Mouse (Mus musculus): ENCODE measurements around the gene Pde8a.

Pde8a gene

DNA sequence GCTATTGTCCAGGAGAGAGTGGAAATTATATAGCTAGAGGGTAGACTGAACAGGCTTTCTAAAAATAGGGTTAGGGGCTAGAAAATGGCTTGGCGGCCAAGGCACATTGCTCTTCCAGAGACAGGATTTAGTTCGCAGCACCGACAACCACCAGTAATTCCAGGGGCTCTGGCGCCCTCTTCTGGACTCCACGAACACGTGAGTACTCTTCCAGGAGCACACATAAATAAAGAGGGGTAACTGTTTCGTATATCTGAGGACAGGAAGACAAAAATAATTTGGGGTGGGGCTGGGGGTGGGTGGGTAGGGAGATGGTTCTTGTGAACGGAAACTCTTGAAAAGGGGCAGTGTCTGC is 123.0 kb downstream of the Pde8a start:
- peak; percentile 66 for DNase-seq (ENCODE audit: low read depth, low spot score)

DNA sequence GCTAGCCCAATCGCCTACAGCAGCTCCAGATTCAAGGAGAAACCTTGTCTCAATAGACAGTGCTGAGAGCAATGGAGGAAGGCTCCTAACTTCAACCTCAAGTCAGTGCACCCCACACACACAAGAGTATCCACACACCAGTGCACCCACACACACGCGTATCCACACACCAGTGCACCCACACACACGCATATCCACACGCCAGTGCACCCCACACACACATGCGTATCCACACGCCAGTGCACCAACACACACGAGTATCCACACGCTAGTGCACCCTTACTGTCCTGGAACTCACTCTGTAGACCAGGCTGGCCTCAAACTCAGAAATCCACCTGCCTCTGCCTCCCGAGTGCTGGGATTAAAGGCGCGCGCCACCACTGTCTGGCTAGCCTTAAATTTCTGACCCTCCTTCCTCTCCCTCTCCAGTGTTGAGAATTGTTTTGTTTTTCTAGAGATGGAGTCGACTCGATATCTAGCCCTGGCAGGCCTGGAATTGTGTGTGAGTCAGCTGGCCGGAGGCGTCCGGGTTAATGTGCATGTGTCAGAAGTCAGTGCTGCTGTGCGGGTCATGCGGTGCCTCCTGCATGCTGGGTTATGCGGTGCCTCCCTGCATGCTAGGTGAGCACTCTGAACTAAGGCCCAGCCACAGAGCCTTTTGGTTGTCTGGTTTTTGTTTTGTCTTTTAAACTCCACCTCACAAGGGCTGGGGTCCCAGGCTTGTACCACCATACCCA is 124.6 kb downstream of the Pde8a start:
- DNase-seq (ENCODE audit: low read depth, low spot score) = peak; percentile 32

DNA sequence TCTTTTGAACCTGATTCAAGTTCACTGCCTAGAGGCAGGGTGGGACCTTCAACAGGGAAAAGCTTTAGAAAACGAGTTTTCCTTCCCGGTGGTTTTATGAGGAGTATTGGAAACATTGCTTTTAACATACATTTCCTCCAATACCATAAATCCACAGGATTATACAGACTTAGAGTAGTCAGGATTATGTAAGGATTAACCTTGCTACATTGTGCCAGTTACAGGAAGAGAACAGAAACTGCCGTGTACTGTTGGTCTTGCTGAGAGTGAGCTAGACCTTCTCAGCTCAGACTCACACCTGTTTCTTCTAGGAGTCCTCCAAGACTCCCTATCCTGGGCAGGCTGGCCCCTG is 125.1 kb downstream of the Pde8a start:
- no peak for DNase-seq (ENCODE audit: low read depth, low spot score)

DNA sequence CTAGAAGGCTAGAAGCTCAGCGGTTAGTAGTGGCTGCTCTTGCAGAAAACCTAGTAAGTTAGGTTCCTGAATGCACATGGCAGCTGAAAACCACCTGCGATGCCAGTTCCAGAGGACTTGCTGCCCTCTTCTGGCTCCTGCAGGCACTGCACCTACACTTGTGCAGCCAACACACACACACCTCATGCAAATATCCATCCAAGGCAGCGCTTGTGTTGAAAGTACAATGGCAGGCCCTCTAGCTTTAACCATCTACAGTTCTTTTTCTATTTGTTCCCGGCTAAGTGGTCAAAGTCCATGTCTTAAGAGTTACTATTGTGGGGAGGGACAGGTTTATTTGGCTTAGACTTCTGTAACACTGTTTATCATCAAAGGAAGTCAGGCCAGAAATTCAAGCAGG is 126.4 kb downstream of the Pde8a start:
- peak; percentile 74 for DNase-seq (ENCODE audit: low read depth, low spot score)

DNA sequence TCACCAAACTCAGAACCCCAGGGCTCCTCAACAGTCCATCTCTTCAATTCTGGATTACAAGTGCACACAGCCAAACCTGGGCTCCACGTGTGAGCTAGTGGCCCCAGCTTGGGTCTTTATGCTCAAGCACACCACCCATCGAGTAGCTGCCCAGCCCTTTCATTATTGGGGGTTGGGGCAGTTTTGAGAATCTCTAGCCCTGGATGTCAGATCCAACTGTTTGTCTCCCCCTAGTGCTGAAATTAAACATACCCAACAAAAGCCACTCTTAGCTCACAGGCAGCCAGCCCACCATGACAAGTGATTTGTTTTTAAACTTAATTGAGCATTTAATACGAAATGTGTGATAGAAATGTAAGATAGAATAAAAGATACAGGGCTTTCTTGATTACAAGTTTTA is 128.2 kb downstream of the Pde8a start:
- peak; percentile 75 for DNase-seq (ENCODE audit: low read depth, low spot score)

DNA sequence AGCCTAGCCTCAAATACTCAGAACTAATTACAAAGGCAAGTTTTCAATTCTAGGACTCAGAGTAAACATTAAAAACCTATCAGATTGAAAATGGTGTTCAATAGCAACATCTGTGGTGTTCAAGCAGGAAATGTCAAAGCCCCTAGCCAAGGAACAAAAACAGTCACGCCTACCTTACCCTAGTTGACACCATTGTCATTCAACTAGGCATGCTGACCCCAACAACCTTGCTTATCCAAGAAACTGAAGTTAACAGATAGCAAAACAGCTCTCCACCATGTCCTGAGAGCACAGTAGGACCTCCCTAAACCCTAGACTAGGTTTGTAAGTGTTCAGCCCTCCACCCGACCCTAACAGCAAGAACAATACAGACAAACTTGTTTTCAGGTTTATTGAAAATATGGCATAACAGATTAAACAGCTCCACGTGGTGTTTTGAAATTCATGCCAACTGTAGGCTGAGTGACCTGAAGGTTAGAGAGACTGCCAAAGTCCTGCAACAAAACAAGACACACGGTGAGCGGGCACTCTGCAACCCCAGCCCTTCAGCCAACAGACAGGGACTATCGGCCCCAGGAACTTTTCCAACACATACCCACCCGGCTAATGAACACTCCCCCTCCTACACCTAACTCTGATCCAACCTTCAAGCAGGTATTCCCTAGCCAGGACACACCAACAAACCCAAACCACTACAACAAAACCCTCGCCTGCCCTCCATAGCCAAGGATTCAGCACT is 129.1 kb downstream of the Pde8a start:
- no peak for DNase-seq (ENCODE audit: low read depth, low spot score)

DNA sequence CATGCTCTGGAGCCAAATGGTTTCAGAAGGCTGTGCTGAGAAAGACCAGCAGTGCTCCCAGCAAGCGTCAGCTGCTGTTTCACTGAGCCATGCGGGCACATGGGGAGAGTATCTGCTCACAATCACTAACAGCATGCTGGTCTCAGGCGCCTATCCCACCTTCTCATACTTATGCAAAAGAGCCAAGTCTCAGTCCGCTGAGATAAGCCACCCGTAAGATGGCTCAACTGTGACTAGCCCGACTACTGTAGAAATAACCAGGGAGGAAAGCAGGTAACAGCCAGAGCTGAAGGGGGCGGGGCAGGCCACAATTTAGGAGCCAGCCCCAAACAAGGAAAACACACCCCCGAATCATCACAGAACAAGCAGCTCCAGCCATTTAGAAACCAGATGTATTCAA is 129.9 kb downstream of the Pde8a start:
- DNase-seq (ENCODE audit: low read depth, low spot score) = peak; percentile 46

DNA sequence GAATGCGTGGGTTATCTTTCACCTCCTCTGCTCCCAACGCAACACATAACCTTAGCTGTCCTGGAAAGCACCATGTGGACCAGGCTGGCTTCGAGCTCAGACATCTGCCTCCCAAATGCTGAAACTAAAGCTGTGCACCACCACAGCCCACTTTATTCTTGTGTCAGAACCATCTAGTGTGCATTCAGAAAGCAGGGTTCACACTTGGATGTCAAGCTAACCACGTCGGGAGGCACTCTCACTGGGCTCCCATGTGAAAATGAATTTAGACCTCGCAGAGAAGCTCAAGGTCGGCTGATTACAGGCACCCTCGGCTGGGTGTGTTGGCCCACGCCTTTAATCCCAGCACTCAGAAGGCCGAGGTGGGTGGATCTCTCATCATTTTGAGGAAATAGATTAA is 130.4 kb downstream of the Pde8a start:
- no peak for DNase-seq (ENCODE audit: low read depth, low spot score)

DNA sequence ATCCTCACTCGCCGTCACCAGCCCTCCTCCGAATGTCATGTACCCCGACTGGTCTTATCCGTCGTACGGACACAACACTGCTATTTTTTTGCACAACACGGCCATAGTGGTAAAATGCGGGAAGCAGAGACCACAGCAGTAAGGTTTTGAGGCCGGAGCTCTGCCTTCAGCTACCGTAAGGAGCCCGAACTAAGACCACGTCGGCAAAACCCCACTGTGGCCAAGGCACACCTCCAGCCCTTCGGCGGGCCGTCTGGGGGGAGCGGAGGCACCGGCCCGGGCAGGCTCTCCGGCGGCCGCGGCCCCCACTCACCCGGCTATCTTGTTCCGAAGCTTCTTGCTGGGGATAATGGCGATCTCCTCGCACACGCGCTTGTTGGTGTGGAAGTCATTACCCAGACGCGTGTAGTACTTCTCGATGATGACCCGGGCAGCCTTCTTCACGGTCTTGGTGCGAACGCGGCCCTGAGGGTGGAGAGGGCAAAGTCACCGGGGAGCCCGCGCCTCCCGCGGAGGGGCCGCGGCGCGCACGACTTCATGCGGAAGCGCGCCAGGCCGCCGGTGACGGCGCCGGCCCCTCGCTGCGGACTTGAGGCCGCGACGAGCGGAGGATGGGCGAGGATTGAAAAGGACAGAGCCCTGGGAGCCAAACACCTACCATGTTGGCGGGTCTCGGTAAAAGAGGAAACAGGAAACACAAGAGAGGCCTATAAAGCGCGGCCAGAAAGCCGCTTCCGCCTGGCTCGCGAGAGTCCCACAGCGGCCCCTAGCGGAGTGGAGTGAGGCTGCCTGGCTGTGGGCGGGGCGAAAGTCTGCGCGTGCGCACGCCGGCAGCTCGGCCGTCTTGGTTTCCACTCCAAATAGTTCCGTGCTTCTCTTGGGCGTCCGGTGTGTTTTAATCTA is 131.4 kb downstream of the Pde8a start, which contains the start of gene Rps17:
TSS of gene Rps17 (minus strand) at position 711 of the 903 bp plus-strand sequence.
- peak; percentile 86 for DNase-seq (ENCODE audit: low read depth, low spot score)

DNA sequence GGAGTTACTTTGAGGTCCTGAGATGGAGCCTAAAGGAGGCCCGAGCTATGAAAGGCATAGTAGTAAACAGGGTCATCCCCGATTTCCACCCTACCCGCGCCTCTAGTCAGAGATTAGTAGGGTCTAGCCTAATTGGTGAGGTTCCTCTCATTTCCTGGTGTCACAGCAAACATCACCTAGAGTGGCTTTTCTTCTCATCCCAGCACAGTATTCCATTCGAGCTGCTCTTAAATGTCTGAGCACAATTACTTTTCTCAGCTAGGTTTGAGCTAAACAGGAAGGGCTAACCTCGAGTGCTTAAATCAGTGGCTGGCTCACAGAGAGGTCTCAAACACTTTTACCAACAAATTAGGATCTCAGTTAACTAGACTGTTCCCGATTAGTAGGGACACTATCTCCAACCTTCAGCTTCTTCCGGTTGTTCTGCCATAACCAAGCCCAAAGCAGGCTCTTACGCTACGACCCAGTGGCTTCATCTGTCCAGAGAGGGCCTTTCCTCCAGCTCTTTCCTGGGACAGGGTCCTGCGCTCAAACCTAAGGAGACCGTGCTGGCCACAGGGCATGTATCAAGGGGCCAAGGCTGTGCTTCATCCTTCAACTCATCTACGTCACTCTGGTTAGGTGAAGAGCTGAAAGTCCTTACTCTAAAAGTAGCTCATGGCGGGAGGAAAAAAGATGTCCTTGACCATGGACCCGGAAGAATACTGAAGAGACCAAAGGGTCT is 132.2 kb downstream of the Pde8a start:
- no peak for DNase-seq (ENCODE audit: low read depth, low spot score)

DNA sequence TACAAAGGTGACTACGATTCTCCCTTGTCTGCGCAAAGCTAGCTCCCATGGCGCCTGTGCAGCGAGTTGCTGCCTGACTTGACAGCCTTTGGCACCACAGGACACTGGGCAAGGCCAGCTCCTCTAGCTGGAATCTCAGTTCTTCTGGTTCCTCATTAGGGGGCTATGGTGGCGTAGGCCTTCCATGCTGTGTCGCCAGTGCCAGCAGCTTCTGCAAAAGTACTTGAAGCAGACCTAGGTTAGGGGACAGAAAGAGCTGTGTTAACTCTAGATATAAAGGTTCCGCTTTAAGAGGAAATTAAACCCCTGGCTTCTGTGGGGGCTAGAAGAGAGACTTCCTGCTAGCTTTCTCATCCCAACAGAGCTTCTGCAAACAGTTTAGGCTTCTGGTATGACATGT is 134.8 kb downstream of the Pde8a start:
- DNase-seq (ENCODE audit: low read depth, low spot score) = no peak

DNA sequence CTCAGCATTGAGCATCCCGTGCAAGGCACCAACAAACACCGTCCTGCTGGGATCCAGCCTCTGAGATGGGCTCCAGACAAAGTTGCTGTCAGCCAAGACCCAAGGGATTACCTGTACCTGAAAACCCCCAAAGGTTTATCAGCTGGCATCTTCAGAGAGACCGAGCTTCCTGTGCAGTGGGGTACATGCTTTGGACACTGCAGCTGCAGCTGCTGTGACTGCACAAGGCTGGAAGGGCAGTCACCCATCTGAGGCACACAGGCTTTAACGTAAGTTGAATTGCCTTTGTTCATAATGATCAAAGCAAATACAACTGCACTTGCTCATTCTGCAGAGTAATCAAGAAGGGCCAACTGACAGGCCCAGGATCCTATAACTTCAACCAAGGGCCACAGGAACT is 138.4 kb downstream of the Pde8a start:
- DNase-seq (ENCODE audit: low read depth, low spot score) = no peak

DNA sequence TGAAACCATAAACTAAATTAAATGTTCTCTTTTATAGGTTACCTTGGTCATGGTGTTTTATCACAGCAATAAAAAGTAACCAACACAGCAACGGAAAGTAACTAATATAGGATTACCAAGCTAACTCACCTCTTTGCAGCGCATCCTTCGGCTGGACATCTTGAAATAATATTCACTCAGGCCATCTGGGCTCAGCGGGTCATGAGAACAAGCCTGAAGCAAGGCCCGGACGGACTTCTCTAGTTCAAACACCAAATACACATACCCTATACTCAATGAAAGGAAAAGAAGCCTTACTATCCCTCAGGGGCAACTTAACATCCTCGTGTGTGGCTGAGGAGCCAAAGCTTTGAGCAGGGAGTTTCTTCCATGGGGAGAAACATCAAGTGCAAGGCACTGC is 142.3 kb downstream of the Pde8a start:
- no peak for DNase-seq (ENCODE audit: low read depth, low spot score)

DNA sequence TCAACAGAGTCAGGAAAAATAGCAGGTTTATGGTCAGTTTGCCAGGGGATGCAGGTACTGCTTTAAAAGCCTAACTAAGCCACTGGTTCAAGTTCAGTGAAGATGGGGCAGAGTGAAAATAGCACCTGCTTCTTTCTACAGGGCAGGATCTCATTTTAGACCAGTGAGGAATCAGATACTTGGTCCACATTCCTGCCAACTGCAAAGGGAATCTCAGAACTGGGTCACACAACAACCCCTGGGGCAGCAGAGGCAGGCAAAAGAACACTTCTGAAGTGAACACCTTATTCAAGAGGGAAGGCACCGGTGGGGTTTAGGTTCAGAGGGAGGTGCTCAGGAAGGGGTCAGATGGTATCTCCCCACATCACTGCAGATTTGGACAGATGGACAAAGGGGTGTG is 143.0 kb downstream of the Pde8a start:
- DNase-seq (ENCODE audit: low read depth, low spot score) = no peak

DNA sequence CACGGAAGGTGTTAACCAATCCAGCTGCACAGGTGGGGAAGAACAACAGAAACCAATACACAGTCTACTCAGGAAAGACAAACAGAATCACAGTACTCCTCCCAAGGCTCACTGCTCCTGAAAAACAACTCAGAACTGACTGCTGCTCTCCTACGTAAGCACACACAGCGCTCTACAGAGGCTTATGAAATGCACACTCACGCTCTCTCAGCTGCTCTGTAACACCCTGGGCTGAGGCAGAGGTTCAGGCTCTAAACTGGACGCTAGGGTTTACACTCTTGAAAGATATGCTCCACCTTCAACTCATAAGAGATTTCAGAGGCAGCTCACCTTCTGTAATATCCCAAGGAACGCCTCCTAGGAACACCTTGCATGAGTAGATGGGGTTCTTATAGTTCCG is 143.6 kb downstream of the Pde8a start:
- DNase-seq (ENCODE audit: low read depth, low spot score) = no peak

DNA sequence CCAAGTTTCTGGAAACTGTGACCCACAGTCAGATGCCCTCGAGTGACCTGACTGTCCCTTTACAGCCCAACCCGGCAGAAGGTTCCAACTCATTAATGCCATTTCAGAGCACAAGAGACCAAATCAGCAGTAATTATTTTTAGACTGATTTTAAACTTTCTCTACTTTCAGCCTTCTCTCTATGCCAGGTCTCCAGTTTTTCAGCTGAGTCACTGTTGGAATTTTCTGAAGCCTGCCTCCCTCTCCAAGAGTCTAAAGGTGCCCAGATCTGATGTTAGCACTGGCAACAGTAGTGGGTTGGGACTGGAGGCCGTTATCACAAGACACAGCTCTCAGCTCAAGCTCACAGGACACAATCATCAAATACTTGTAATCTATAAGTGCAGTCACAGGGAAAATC is 154.6 kb downstream of the Pde8a start:
- no peak for DNase-seq (ENCODE audit: low read depth, low spot score)

DNA sequence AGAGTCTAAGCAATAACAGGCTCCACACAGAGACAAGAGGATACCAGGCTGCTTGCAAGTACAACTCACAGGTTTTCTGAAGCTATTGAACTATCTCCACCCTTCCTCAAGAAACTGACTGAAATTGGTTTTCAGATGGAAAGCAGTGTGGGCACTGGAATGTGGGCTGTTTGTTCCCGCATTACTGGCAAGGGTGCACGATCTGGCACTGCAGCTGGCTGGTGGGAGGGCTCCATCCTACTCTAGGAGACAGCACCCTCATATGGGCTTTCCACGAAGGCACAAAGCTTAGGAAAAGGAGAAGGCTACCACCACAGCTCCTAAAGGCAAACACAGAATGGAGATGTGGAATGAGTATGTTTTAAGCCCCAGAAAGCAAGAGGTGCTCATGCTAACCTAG is 156.3 kb downstream of the Pde8a start:
- DNase-seq (ENCODE audit: low read depth, low spot score) = no peak

DNA sequence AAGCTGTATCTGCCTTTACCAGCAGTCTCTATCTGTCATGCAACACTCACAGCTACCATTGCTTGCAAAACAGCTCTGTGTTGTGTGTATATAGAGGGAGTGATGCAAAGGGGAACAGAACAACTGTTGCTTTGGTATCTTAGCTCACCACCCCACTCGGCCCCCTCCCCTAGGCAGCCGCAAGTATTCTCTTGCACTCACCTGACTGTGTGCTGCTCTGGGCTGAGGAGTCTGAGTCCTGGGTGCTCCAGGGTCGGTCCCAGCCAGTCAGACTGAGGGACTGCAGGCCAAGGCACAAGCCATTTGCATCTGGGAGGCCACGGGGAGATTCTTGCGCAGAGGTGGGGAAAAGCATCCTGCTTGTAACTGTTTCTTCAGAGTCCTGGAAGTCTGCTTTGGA is 158.4 kb downstream of the Pde8a start:
- no peak for DNase-seq (ENCODE audit: low read depth, low spot score)

DNA sequence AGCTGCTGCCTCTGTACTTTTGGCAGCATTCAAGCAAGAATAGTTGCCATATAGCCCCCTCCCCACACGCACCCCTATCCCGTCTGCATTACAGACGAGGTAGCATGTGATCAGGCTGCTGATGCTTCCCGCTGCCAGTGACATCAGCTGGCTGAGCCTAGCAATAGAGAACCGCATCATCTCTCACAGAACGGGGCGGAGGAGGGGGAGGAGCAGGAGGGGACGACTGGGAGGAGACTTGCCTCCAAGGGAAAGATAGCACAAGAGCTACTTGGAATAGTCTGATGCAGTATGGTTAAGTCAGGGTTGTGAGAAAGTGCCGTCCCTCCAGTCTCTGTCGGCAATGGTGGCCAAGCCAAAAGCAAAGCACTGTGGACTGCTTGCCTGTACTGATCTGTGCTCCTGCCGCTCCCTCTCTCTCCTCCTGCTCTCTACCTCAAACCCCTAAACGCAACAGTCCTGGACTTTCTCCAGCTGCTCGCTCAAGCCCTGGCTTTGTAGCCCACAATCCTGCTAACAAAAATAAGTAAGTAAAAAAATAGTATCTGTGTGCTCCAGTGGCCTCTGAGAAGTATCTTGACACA is 159.0 kb downstream of the Pde8a start:
- DNase-seq (ENCODE audit: low read depth, low spot score) = no peak

DNA sequence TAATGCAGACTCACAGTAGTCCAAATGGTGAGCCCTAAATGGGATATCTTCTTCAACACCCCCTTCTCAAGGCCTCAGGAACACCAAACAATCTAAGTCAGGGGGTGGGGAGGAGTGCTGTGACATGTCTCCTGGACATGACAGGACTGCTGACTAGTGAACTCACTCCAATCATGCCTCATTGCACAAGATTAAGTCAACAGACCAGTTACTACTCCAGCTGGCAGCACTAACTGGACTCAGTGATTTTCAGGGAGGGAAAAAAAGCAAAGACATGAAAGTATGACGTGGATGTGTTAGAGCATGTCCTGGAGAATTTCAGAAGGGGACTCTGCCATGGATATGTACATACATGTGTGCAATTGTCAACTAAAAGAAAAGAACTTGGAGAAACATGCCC is 166.0 kb downstream of the Pde8a start:
- DNase-seq (ENCODE audit: low read depth, low spot score) = no peak
